Mouse (Mus musculus): ENCODE data around the gene Chn1. TPM values are rescaled to one million over a fixed set of nuclear protein-coding genes. Genes with fewer than 3 reads are reported as not detected.

Chn1 gene
- polyA plus RNA-seq (2017; shearing (Covaris generic)), result 0.72 TPM

GRCm38 (mm10) chr2:73774786-73775682, at the start of gene Chn1:
Gene Chn1, minus strand, starts transcription at chr2:73775346.

GRCm38 (mm10) chr2:73580166-73580565, 195.0 kb downstream of the Chn1 start, which contains the start of gene Chrna1:
Gene Chrna1, minus strand, starts transcription at chr2:73580338.

Other genes with a start within 250 kb of the Chn1 start
- gene Wipf1, start 245.6 kb downstream of the Chn1 start, polyA plus RNA-seq (2017; shearing (Covaris generic)), result 153 TPM
- gene Chrna1, start 195.0 kb downstream of the Chn1 start, polyA plus RNA-seq (2017; shearing (Covaris generic)), result not detected
- 105 TPM for gene Atf2, start 117.3 kb upstream of the Chn1 start, polyA plus RNA-seq (2017; shearing (Covaris generic))
- gene Atp5g3, start 136.0 kb upstream of the Chn1 start, polyA plus RNA-seq (2017; shearing (Covaris generic)), result 740 TPM